Mouse (Mus musculus): ENCODE data around the gene Plxnb3. TPM values are rescaled to one million over a fixed set of nuclear protein-coding genes. Genes with fewer than 3 reads are reported as not detected.

Plxnb3 gene
- 1.1 and 2.1 TPM in 2 replicates for polyA plus RNA-seq (2012; rRNA removed; ENCODE audit: low replicate concordance)

DNA sequence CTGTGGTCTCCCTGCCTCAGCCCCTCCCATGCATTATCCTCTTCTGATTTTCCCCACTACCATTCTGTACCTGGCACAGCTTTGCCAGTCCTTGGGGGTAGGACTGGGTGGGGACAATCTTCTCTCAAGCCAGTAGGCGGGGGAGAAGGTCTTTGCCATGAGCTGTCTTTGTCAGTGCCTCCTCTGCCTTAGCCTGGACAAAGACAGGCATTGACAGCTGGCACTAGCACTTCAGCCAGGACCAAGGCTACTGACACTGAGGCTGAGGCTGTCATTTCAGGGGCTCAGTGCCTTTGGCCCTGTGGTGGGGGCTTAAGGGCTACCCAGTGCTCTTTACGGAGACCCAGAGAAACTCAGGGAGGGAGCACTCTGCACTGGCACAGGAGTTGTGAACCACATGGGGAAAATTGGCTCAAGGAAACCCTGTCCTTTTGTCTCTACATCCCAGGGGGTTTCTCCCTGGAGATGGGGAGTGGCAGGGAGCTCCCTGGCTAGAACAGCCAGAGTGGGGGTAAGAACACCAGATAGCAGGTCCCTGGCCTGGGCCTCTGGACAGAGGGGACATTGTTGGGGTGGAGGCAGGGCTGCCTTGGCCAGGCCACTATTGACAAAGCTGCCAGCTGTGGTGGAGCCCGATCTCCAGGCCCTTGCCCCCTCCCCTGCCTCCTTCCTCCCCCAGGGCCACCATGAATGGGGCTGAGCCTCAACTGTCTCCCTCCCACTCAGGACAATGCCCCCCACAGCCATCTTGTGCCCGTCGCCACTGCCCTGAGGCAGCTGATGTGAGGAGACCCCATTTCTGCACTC lies at the start of gene Plxnb3:
TSS of gene Plxnb3 (plus strand) at position 757 of the 807 bp plus-strand sequence.

DNA sequence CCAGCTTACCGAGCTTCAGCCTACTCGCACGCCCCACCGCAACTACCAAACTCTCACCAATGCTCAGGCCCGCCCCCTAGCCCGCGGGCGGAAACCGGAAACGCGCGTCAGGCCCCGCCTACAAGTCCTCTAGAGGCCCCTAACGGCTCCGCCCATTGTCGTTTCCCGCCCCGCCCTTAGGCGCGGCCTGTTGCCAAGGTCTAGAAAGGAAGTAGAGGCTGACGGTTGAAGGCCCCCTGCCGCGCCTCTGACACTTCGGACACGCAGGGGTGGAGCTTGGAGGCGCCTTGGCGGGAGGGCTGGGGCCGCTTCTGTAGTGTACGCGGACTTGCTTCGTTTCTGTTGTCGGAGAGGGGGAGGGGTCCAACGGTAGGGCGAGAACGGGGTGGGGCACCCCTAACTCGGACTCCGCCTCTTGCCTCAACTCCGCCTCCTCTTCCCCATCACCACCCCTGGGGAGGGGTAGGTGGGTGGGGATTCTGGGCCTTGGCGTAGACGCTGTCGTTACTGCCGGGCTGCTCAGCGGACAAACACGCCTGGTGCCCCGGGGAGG lies 40.7 kb upstream of the Plxnb3 start, which contains the start of the genes Bcap31 and Abcd1:
TSS of gene Bcap31 (minus strand) at position 67 of the 553 bp plus-strand sequence.
TSS of gene Abcd1 (plus strand) at position 489 of the 553 bp plus-strand sequence.

DNA sequence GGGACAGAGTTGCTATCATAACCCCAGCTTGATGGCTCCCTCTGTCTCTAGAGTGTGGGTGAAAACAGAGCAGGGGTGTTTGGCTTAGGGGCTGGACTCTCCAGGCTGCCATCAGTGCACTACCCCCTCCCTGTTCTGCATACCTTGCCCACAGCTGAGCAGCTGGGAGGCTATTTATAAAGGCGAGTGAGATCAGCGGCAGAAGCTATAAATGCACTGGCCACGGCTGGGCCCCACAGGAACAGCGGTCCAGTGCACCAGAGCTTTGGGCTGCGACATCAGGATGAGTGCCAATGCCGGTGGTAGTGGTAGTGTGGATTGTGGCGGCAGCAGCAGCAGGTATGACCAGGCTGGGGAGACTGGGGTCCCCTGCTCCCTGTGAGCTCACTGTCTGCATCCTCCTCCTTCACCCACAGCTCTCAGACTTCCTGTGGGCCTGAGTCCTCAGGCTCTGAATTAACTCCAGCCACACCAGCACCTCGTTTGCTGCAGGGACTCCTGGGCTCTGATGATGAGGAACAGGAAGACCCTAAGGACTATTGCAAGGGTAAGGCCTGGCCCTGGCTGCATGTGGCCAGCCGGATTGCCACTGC lies 17.4 kb downstream of the Plxnb3 start, which contains the start of gene Srpk3:
TSS of gene Srpk3 (plus strand) at position 238 of the 593 bp plus-strand sequence.

DNA sequence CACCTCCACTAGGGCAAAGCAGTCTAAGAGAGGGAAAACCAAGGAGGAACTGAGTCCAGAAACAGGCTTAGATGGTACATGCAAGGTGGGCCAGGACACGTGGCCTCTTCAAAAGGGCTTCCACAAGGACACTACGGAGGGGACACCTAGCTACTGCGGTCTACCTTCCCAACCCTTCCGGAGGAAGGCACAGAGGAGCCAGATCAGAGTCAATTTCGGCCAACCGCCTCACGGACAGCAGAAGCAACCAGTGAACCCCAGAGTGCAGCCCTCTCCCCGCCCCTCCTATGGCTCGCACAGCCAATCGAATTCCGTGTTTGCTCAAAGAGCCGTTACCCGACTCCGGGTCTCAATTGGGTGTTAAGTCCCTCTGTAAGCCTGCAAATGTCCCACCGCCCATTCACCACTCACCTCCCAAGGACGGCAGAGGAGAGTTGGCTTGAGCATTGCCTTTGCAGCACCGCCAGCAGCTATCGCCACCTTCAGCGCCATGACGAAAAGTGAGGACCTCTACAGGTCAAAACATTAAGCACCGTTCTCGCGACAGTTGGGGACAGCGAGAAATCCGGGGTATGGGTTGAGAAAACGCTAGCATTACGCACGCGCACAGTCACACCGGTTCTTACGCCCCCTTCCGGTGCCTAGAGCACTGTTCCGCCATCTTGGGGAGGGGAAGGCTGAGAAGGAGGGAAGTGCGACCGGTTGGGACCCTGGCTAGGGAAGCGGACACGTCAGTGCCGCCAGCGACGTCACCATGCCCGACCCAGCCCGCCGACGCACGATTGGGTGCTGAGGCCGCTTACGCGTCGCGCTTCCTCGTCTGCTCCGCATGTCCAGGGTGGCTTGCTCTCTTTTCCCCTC lies 29.7 kb downstream of the Plxnb3 start, which contains the start of the genes Idh3g and Ssr4:
TSS of gene Idh3g (minus strand) at position 534 of the 861 bp plus-strand sequence.
TSS of gene Ssr4 (plus strand) at position 665 of the 861 bp plus-strand sequence.

Other genes starting within 250 kb of the Plxnb3 start
- 1.2 and 1.8 TPM in 2 replicates for gene Dusp9, start 117.7 kb upstream of the Plxnb3 start, polyA plus RNA-seq (2012; rRNA removed; ENCODE audit: low replicate concordance)
- 3.1 and 7.9 TPM in 2 replicates for gene Pnck, start 97.0 kb upstream of the Plxnb3 start, polyA plus RNA-seq (2012; rRNA removed; ENCODE audit: low replicate concordance)
- gene Slc6a8, start 83.9 kb upstream of the Plxnb3 start, polyA plus RNA-seq (2012; rRNA removed; ENCODE audit: low replicate concordance) = 32.4 and 66.4 TPM in 2 replicates
- 52.1 and 145 TPM in 2 replicates for gene Bcap31, start 40.9 kb upstream of the Plxnb3 start, polyA plus RNA-seq (2012; rRNA removed; ENCODE audit: low replicate concordance)
- gene Abcd1, start 40.5 kb upstream of the Plxnb3 start, polyA plus RNA-seq (2012; rRNA removed; ENCODE audit: low replicate concordance) = 54.7 and 56.8 TPM in 2 replicates
- 33.8 and 40.9 TPM in 2 replicates for gene Srpk3, start 17.3 kb downstream of the Plxnb3 start, polyA plus RNA-seq (2012; rRNA removed; ENCODE audit: low replicate concordance)
- gene Idh3g, start 29.8 kb downstream of the Plxnb3 start, polyA plus RNA-seq (2012; rRNA removed; ENCODE audit: low replicate concordance) = 290 and 957 TPM in 2 replicates
- gene Ssr4, start 29.9 kb downstream of the Plxnb3 start, polyA plus RNA-seq (2012; rRNA removed; ENCODE audit: low replicate concordance) = 196 and 219 TPM in 2 replicates
- gene Pdzd4, start 67.9 kb downstream of the Plxnb3 start, polyA plus RNA-seq (2012; rRNA removed; ENCODE audit: low replicate concordance) = 1.9 and 2.8 TPM in 2 replicates
- gene Avpr2, start 135.0 kb downstream of the Plxnb3 start, polyA plus RNA-seq (2012; rRNA removed; ENCODE audit: low replicate concordance) = not detected in 2 replicates
- 3.8 and 4.2 TPM in 2 replicates for gene L1cam, start 139.0 kb downstream of the Plxnb3 start, polyA plus RNA-seq (2012; rRNA removed; ENCODE audit: low replicate concordance)
- gene Arhgap4, start 164.8 kb downstream of the Plxnb3 start, polyA plus RNA-seq (2012; rRNA removed; ENCODE audit: low replicate concordance) = 109 and 157 TPM in 2 replicates
- gene Naa10, start 164.9 kb downstream of the Plxnb3 start, polyA plus RNA-seq (2012; rRNA removed; ENCODE audit: low replicate concordance) = 45.5 and 58.2 TPM in 2 replicates
- 14.0 and 16.6 TPM in 2 replicates for gene Renbp, start 173.8 kb downstream of the Plxnb3 start, polyA plus RNA-seq (2012; rRNA removed; ENCODE audit: low replicate concordance)
- gene Hcfc1, start 209.3 kb downstream of the Plxnb3 start, polyA plus RNA-seq (2012; rRNA removed; ENCODE audit: low replicate concordance) = 29.8 and 73.5 TPM in 2 replicates